Mouse (Mus musculus): Measurements from ENCODE around the gene Fut2. TPM values are rescaled to one million over a fixed set of nuclear protein-coding genes. Genes with fewer than 3 reads are reported as not detected.
A peak's percentile ranks its signal among the peaks of the same experiment; 100 is the strongest.

Gene Fut2
- polyA plus RNA-seq, 1 experiment = 0.09 TPM

DNA sequence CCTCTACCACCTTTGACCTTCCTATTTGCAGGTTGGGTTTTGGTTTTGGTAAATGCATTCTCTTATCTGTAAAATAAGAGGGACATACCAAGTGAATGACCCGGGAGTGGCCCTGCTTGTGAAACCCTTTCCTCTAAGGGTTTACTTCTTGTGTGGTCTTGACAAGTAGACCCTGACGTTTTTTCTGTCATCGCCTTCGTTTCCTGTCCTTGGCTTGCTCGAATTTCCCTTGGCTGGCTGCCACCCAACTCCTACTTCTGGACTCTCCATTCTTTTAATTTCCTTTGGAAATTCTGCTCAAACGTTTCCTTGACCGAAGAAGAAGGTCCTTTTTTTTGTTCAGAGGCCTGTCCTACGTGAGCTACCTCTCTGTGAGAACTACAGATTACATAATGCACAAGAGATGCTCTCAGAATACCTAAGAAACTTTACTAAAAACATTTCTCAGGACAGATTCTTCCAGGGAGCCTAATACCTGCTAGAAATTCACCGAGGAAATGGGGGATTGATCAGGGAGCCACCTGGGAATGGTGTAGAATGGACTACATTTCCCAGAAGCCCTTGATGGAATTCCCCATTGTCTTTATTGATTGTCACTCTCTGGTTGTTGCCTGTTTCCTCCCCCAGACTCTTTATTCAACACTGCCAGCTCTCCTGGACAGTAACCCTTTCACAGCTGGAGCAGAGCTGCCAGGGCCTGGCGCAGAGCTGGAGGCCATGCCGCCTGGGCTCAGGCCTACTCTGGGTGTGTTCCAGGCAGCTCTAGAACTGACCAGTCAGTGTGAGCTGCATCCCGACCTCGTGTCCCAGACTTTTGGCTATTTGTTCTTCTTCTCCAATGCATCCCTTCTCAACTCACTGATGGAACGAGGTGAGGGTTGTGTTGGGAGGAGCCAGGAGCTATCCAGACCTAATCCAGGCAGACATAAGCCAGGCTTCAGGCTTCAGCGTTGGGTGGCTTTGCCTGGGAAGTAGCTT lies 30.2 kb downstream of the Fut2 start:
- TF ChIP-seq TAL1 (IDR thresholded peaks at IDR 0.05; ENCODE audit: low read length) = no peak
- H3K4me1 ChIP-seq (ENCODE audit: control insufficient read depth) = no peaks in the 10 kb centered on the region

GRCm38 (mm10) chr7:45634946-45635681 lies 31.1 kb downstream of the Fut2 start:
- Histone ChIP-seq H3K4me3 (replicated peaks) (no peak overlapping the region), H3K9me3 (ENCODE audit: control insufficient read depth, low read length) (0 out of 2 replicates have a peak, but pooled peaks cover 2% of the 10 kb centered on the region), H3K4me1 (ENCODE audit: control insufficient read depth) (no peaks in the 10 kb centered on the region), H3K27me3 (ENCODE audit: control insufficient read depth) (peaks cover 12% of the 10 kb centered on the region), H3K36me3 (ENCODE audit: control insufficient read depth) (no peaks in the 10 kb centered on the region)
- TF ChIP-seq TAL1 (IDR thresholded peaks at IDR 0.05; ENCODE audit: low read length) (no peak), GATA1 (IDR thresholded peaks at IDR 0.05; ENCODE audit: low read length) (no peak)

More for the DNA sequence above, 30.2 kb downstream of the Fut2 start:
- no peaks in the 10 kb centered on the region for H3K36me3 ChIP-seq (ENCODE audit: control insufficient read depth)
- H3K27me3 ChIP-seq (ENCODE audit: control insufficient read depth) = peaks cover 9% of the 10 kb centered on the region
- 0 out of 2 replicates have a peak, but pooled peaks cover 2% of the 10 kb centered on the region for H3K9me3 ChIP-seq (ENCODE audit: control insufficient read depth, low read length)
- no peak overlapping the region for H3K4me3 ChIP-seq (replicated peaks)

DNA sequence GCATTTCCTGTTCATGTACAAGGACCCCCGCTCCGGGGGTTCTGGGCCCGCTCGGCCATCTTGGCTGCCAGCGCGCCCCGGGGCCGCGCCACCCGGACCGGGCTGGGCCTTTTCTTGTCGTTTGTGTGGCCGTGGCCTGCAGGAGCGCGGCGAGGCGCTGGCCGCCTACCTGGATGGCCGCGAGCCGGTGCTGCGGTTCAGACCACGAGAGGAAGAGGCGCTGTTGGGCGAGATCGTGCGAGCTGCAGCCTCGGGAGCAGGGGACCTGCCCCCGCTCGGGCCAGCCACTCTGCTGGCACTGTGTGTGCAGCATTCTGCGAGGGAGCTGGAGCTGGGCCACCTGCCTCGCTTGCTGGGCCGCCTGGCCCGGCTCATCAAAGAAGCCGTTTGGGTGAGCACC lies 33.7 kb downstream of the Fut2 start:
- TF ChIP-seq TAL1 (IDR thresholded peaks at IDR 0.05; ENCODE audit: low read length) = no peak
- TF ChIP-seq GATA1 (IDR thresholded peaks at IDR 0.05; ENCODE audit: low read length) = no peak
- Histone ChIP-seq H3K4me3 (replicated peaks) (no peak overlapping the region), H3K36me3 (ENCODE audit: control insufficient read depth) (no peaks in the 10 kb centered on the region), H3K9me3 (ENCODE audit: control insufficient read depth, low read length) (peaks cover 4% of the 10 kb centered on the region; the same call in 1 of the 2 replicates), H3K4me1 (ENCODE audit: control insufficient read depth) (peaks cover 9% of the 10 kb centered on the region), H3K27me3 (ENCODE audit: control insufficient read depth) (peaks cover 38% of the 10 kb centered on the region)

DNA sequence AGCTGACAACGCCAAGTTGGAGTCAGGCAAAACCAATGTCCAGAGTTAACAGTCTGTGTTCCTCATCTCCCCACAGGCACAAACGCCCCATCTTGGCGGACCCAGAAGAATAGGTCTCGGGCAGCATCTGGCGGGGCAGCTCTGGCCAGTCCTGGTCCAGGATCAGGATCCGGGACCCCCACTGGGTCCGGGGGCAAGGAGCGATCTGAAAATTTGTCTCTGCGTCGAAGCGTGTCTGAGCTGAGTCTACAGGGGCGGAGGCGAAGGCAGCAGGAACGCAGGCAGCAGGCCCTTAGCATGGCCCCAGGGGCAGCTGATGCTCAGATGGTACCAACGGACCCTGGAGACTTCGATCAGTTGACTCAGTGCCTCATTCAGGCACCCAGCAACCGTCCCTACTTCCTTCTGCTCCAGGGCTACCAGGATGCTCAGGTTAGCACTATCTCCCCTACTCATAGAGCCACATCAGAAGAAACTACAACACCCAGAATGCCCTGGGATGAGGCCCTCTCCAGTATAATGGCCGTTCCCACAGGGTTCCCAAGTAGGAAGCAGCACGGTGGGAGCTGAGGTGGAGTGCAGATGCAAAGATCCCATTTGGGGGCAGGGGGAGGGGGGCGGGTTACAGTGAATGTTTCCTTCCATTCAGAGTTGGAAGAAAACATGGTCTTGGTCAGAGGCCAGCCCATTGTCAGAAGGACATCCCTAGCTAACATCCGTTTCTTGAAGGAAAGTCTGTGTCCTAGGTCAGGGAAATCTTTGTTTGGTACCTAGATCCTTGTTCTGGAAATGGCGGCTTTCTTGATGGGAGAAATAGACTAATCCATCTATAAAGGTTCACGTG lies 35.9 kb downstream of the Fut2 start:
- Histone ChIP-seq H3K36me3 (ENCODE audit: control insufficient read depth) (no peaks in the 10 kb centered on the region), H3K4me3 (replicated peaks) (no peak overlapping the region), H3K4me1 (ENCODE audit: control insufficient read depth) (peaks cover 9% of the 10 kb centered on the region), H3K9me3 (ENCODE audit: control insufficient read depth, low read length) (peaks cover 4% of the 10 kb centered on the region; the same call in 1 of the 2 replicates), H3K27me3 (ENCODE audit: control insufficient read depth) (peaks cover 58% of the 10 kb centered on the region)
- TF ChIP-seq TAL1 (IDR thresholded peaks at IDR 0.05; ENCODE audit: low read length) (no peak), GATA1 (IDR thresholded peaks at IDR 0.05; ENCODE audit: low read length) (no peak)

- Histone ChIP-seq H3K9me3 (ENCODE audit: control insufficient read depth, low read length) (peaks cover 2% of the 10 kb centered on the region; the same call in 1 of the 2 replicates), H3K4me3 (replicated peaks) (peak overlapping the region; percentile 52), H3K36me3 (ENCODE audit: control insufficient read depth) (no peaks in the 10 kb centered on the region), H3K27me3 (ENCODE audit: control insufficient read depth) (peaks cover 66% of the 10 kb centered on the region), H3K4me1 (ENCODE audit: control insufficient read depth) (peaks cover 9% of the 10 kb centered on the region)
- TF ChIP-seq GATA1 (IDR thresholded peaks at IDR 0.05; ENCODE audit: low read length) (no peak), TAL1 (IDR thresholded peaks at IDR 0.05; ENCODE audit: low read length) (no peak)
Observed at GRCm38 (mm10) chr7:45628364-45629294, 37.6 kb downstream of the Fut2 start.

GRCm38 (mm10) chr7:45627261-45627660 lies 38.9 kb downstream of the Fut2 start, which contains the start of gene Rasip1:
Rasip1 (plus strand) TSS chr7:45627488.
- H3K9me3 ChIP-seq (ENCODE audit: control insufficient read depth, low read length) = peaks cover 2% of the 10 kb centered on the region; the same call in 1 of the 2 replicates
- H3K4me1 ChIP-seq (ENCODE audit: control insufficient read depth) = peaks cover 9% of the 10 kb centered on the region
- TF ChIP-seq GATA1 (IDR thresholded peaks at IDR 0.05; ENCODE audit: low read length) = no peak
- TF ChIP-seq TAL1 (IDR thresholded peaks at IDR 0.05; ENCODE audit: low read length) = no peak
- H3K36me3 ChIP-seq (ENCODE audit: control insufficient read depth) = no peaks in the 10 kb centered on the region
- H3K27me3 ChIP-seq (ENCODE audit: control insufficient read depth) = peaks cover 60% of the 10 kb centered on the region
- peak within 1 kb of the TSS; percentile 52 for H3K4me3 ChIP-seq (replicated peaks)

DNA sequence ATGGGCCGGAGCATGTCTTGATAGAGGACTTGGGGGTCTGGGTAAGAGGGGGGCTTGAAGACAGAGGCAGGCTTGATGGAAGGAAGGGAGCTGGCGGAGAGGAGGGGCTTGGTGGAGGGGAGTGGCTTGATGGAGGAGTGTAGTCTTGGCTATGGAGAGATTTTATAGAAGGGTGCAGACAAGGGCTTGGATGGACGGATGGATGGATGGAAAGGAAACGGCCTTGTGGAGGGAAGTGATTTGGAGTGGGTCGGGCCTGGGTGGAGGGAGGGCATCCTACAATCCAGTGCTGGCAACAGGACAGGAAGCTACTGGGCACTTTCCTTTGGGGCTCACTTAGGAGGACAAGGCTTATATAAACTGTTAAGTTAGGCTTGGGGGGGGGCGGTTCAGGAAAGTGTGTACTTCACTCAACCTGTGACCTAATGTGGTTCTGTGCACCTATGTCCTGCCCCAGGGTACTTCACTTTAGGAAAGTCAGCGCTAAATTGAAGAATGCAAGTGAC lies 39.6 kb downstream of the Fut2 start:
- no peak for TF ChIP-seq GATA1 (IDR thresholded peaks at IDR 0.05; ENCODE audit: low read length)
- no peak for TF ChIP-seq TAL1 (IDR thresholded peaks at IDR 0.05; ENCODE audit: low read length)
- Histone ChIP-seq H3K4me3 (replicated peaks) (no peak overlapping the region), H3K4me1 (ENCODE audit: control insufficient read depth) (peaks cover 9% of the 10 kb centered on the region), H3K9me3 (ENCODE audit: control insufficient read depth, low read length) (peaks cover 2% of the 10 kb centered on the region; the same call in 1 of the 2 replicates), H3K36me3 (ENCODE audit: control insufficient read depth) (no peaks in the 10 kb centered on the region), H3K27me3 (ENCODE audit: control insufficient read depth) (peaks cover 57% of the 10 kb centered on the region)
